Mouse (Mus musculus): ENCODE measurements around the gene Kmt5b. TPM values are rescaled to one million over a fixed set of nuclear protein-coding genes. Genes with fewer than 3 reads are reported as not detected.

Gene Kmt5b
- polyA plus RNA-seq, 1 experiment from 2014 or later, result 39.5 TPM

GRCm38 (mm10) chr19:3855601-3856000 lies 88.4 kb downstream of the Kmt5b start:
- Histone ChIP-seq H3K4me2 (peak overlapping the region; percentile 22), H3K36me3 (no peaks in the 10 kb centered on the region), H3K4me1 (peaks cover 45% of the 10 kb centered on the region), H3K4me3 (replicated peaks) (no peak overlapping the region), H3K27me3 (replicated peaks) (no peaks in the 10 kb centered on the region), H3K27ac (replicated peaks) (0 out of 2 replicates have a peak overlapping the region, but pooled peaks have one; percentile 20), H3K9ac (replicated peaks) (no peak overlapping the region), H3K9me3 (replicated peaks) (no peaks in the 10 kb centered on the region)
- ATAC-seq (ENCODE audit: low FRiP score), result no peak
- 20% methylated on average over 4 of the region's 4 CpGs for WGBS

GRCm38 (mm10) chr19:3857220-3857619 lies 90.0 kb downstream of the Kmt5b start:
- WGBS, result 80% methylated on average over 3 of the region's 3 CpGs
- peaks cover 37% of the 10 kb centered on the region for H3K4me1 ChIP-seq
- no peaks in the 10 kb centered on the region for H3K9me3 ChIP-seq (replicated peaks)
- no peak for ATAC-seq (ENCODE audit: low FRiP score)
- H3K36me3 ChIP-seq, result 0 out of 2 replicates have a peak, but pooled peaks cover 5% of the 10 kb centered on the region
- H3K27me3 ChIP-seq (replicated peaks), result no peaks in the 10 kb centered on the region
- no peak overlapping the region for H3K4me3 ChIP-seq (replicated peaks)
- H3K4me2 ChIP-seq, result no peak overlapping the region
- no peak overlapping the region for H3K9ac ChIP-seq (replicated peaks)
- H3K27ac ChIP-seq (replicated peaks), result no peak overlapping the region

- no peak for ATAC-seq (ENCODE audit: low FRiP score)
- Histone ChIP-seq H3K4me1 (no peaks in the 10 kb centered on the region; the same call in 1 of the 2 replicates), H3K27ac (replicated peaks) (no peak overlapping the region), H3K9me3 (replicated peaks) (no peaks in the 10 kb centered on the region), H3K27me3 (replicated peaks) (no peaks in the 10 kb centered on the region), H3K4me2 (no peak overlapping the region), H3K4me3 (replicated peaks) (no peak overlapping the region), H3K9ac (replicated peaks) (no peak overlapping the region), H3K36me3 (peaks cover 8% of the 10 kb centered on the region; the same call in 1 of the 2 replicates)
- WGBS, result 81% methylated on average over 2 of the region's 2 CpGs
These were observed 95.5 kb downstream of the Kmt5b start for GRCm38 (mm10) chr19:3862713-3863112.

- 86% methylated on average over 2 of the region's 2 CpGs for WGBS
- H3K9me3 ChIP-seq (replicated peaks), result no peaks in the 10 kb centered on the region
- H3K4me2 ChIP-seq, result no peak overlapping the region
- H3K9ac ChIP-seq (replicated peaks), result no peak overlapping the region
- no peaks in the 10 kb centered on the region for H3K27me3 ChIP-seq (replicated peaks)
- H3K4me3 ChIP-seq (replicated peaks), result no peak overlapping the region
- peaks cover 8% of the 10 kb centered on the region; the same call in 1 of the 2 replicates for H3K36me3 ChIP-seq
- no peak overlapping the region for H3K27ac ChIP-seq (replicated peaks)
- no peak for ATAC-seq (ENCODE audit: low FRiP score)
- no peaks in the 10 kb centered on the region; the same call in 1 of the 2 replicates for H3K4me1 ChIP-seq
These were observed 97.7 kb downstream of the Kmt5b start for GRCm38 (mm10) chr19:3864960-3865359.

Other genes with a start within 250 kb of the Kmt5b start
- gene Ppp6r3, start 191.7 kb upstream of the Kmt5b start, polyA plus RNA-seq (2015; fragmentation: Nextera tagmentation; extraction: Ambion mirVana), result 50.2 and 54.4 TPM in 2 replicates
- gene Lrp5, start 80.9 kb upstream of the Kmt5b start, polyA plus RNA-seq (2015; fragmentation: Nextera tagmentation; extraction: Ambion mirVana), result 1.2 and 2.1 TPM in 2 replicates
- gene 1810055G02Rik, start 59.1 kb upstream of the Kmt5b start, polyA plus RNA-seq (2015; fragmentation: Nextera tagmentation; extraction: Ambion mirVana), result 35.1 and 36.5 TPM in 2 replicates
- gene Chka, start 84.4 kb downstream of the Kmt5b start, polyA plus RNA-seq (2015; fragmentation: Nextera tagmentation; extraction: Ambion mirVana), result 59.9 and 68.7 TPM in 2 replicates
- 20.3 and 29.0 TPM in 2 replicates for gene Tcirg1, start 139.7 kb downstream of the Kmt5b start, polyA plus RNA-seq (2015; fragmentation: Nextera tagmentation; extraction: Ambion mirVana)
- 308 and 330 TPM in 2 replicates for gene Ndufs8, start 145.4 kb downstream of the Kmt5b start, polyA plus RNA-seq (2015; fragmentation: Nextera tagmentation; extraction: Ambion mirVana)
- gene Aldh3b1, start 162.4 kb downstream of the Kmt5b start, polyA plus RNA-seq (2015; fragmentation: Nextera tagmentation; extraction: Ambion mirVana), result 2.5 and 3.8 TPM in 2 replicates
- 15.0 and 20.6 TPM in 2 replicates for gene Unc93b1, start 167.8 kb downstream of the Kmt5b start, polyA plus RNA-seq (2015; fragmentation: Nextera tagmentation; extraction: Ambion mirVana)
- not detected in 2 replicates for gene Aldh3b3, start 191.2 kb downstream of the Kmt5b start, polyA plus RNA-seq (2015; fragmentation: Nextera tagmentation; extraction: Ambion mirVana)
- 0.20 and 1.6 TPM in 2 replicates for gene Aldh3b2, start 204.9 kb downstream of the Kmt5b start, polyA plus RNA-seq (2015; fragmentation: Nextera tagmentation; extraction: Ambion mirVana)
- gene Acy3, start 219.1 kb downstream of the Kmt5b start, polyA plus RNA-seq (2015; fragmentation: Nextera tagmentation; extraction: Ambion mirVana), result 2.8 and 4.6 TPM in 2 replicates
- 0.08 TPM in 1 of 2 replicates, not detected in the other for gene Tbx10, start 225.3 kb downstream of the Kmt5b start, polyA plus RNA-seq (2015; fragmentation: Nextera tagmentation; extraction: Ambion mirVana)
- gene Nudt8, start 233.2 kb downstream of the Kmt5b start, polyA plus RNA-seq (2015; fragmentation: Nextera tagmentation; extraction: Ambion mirVana), result 26.1 and 26.8 TPM in 2 replicates
- gene Gm49405, start 233.2 kb downstream of the Kmt5b start, polyA plus RNA-seq (2015; fragmentation: Nextera tagmentation; extraction: Ambion mirVana), result 4.5 and 5.7 TPM in 2 replicates
- gene Doc2g, start 235.9 kb downstream of the Kmt5b start, polyA plus RNA-seq (2015; fragmentation: Nextera tagmentation; extraction: Ambion mirVana), result 6.0 and 6.7 TPM in 2 replicates
- 262 and 279 TPM in 2 replicates for gene Ndufv1, start 245.4 kb downstream of the Kmt5b start, polyA plus RNA-seq (2015; fragmentation: Nextera tagmentation; extraction: Ambion mirVana)

Data from neural tube, embryonic 15.5 days (tissue).